Mouse (Mus musculus) liver (tissue): Measurements from ENCODE around the gene Atf7ip2.
A peak's percentile ranks its signal among the peaks of the same experiment; 100 is the strongest.

Experiments used
- DNase-seq: peaks from one replicate; pipeline ENCODE4 v3.0.0-alpha.2; 2020; ENCODE audit warnings: mixed read lengths

Gene Atf7ip2

DNA sequence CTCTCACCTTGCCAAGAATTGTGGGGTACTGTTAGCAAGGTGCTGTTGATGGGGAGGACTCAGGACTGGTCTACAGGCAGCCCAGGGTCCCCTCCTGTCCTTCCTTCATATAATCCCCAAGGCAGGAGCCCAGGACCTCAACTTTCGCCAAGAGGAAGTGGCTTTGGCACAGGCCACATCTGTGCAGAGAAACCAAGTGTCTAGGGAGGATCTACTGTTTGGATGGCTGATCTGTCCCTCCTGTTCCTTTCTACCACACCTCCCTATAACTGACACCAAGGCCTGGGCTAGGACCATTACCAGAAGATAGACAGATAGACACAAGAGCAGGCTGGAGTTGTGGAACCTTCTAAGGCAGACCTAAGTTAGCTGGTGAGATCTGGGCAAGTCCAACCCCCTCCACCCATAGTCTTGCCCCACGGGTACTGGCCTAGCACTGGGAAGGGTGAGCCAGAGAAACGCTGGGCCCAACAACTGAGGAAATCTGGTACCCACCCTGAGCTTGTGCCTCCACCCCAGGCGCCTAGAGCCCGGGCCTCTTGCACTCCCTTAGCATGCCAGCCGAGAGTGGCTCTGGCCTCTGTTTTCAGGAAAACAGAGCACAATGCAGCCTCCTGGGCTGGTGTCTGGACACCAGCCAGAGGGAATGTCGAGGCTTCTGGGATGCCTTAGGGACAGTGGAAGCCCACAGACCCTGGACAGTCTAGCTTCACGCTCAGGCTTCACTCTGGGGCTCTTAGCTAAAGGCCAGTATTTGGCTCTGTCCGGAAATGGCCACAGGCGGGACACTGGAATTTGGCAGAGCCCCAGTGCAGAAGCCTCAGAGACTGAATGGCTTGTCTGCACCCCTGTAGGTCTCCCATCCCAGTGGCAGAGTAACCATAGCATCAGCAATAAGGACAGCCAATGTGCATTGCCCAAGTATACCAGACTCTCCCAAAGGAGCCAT, 105.5 kb downstream of the Atf7ip2 start:
- no peak for DNase-seq

DNA sequence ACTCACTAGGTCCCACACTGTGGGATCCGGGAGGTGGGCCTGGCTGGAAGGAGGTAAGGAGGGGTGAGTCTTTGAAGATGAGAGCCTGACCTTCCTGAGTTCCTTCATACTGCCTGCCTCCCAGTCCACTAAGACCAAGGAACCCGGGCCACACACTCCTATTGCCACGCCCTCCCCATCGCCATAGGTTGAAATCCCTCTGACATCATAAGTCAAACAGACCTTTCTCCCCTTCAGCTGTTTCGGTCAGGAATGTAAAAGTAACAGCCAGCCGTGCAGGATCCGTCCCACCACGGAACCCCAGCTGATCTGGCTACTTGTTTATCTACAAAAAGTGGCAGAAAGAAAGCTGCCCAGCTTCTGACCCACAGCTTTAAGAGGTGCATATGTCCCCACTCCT, 107.1 kb downstream of the Atf7ip2 start:
- peak; percentile 22 for DNase-seq

DNA sequence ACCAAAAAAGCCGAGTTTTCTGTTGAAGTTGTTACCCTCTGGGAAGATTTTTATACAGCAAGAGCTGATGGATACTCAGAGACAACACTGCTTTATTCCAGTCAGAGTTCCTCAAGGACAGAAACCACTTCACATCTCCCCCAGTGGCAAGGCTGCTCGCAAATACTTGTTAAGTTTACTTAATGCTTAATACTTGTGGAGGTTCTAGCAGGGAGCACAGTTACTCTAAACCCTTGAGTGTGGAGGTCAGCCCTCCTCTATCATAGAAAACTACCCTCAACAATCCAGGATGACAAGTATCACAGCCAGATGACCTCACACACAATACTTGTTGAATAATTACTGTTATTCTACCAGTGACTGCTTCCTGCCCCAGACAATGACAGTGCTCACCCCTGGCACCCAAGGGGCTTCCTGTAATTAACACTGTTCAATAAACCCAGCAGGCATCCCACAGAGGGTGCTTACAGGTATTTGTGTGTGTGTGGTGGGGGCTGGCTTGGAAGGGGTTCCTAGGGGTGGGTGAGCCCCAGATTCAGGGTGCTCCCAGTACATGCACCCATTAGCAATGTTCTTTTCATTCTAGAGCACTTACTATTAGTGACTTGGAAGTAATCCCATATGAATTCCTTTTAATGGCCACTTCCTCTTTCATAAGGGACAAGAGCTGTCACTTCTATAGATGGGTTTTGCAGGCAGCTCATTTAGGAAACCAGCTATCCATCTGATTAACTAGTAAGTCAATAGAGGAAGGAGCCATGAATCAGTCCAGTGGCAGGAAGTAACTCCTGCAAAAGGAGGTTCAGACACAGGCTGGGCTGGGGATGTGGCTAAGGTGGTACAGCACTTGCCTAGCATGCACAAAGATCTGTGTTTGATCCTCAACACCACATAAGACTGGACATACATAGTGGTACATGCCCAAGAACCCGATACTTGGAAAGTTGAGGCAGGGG, 108.0 kb downstream of the Atf7ip2 start:
- DNase-seq, result no peak
